19 mouse cellular contexts compared by ENCODE assay signal in the genomic region with DNA sequence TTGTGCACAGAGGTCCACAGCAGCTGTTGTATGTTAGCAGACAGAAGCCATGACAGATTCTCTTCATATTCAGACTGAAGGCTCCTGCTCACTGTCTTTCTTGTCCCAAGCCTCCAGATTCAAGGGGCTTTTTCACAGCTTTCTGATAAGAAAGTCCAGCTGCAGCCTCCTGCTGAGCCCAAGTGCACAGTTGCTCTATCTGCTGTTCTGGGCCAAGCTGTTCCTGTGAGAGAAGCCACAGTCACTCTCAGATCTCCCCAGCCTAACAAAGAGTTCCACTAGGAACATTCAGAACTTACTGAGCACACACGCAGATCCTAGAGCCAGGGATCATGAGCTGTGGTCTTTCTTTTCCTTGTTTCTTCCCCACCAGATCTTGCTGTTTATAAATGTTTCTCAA.
A peak's percentile ranks its signal among the peaks of the same experiment; 100 is the strongest.
DNase-seq lines count a peak whose midpoint lies in the region; ATAC-seq and TF ChIP-seq lines count a peak whose summit lies in the region.
"Had no signal": no experiment of that assay in that cellular context is flagged by ENCODE, and none has a peak within 500 bp of the region (broad histone marks: within the 10 kb centered on the region; RNA-seq: fewer than 3 reads in every experiment).

No protein-coding gene starts in this region.

- H3K9ac ChIP-seq in midbrain, embryonic 12.5 days (replicated peaks), result no peak overlapping the region
- H3K9ac ChIP-seq: embryonic facial prominence, embryonic 13.5 days; forebrain, embryonic 13.5 days; heart, embryonic 13.5 days; hindbrain, embryonic 13.5 days; intestine, embryonic 15.5 days had no signal

- WGBS in midbrain, embryonic 12.5 days, result 70% methylated on average over 1 of the region's 1 CpGs
- WGBS in midbrain, embryonic 10.5 days, result 84% methylated on average over 1 of the region's 1 CpGs

- no peak for TF ChIP-seq CTCF in layer of hippocampus, adult 2 months (conservative IDR thresholded peaks at IDR 0.05)

- H3K27me3 ChIP-seq in midbrain, embryonic 12.5 days, result no peaks in the 10 kb centered on the region
- H3K27me3 ChIP-seq in midbrain, embryonic 10.5 days (ENCODE audit: low read depth, poor library complexity, severe bottlenecking), result no peaks in the 10 kb centered on the region
- H3K27me3 ChIP-seq: embryonic facial prominence, embryonic 13.5 days; forebrain, embryonic 13.5 days; heart, embryonic 13.5 days; hindbrain, embryonic 13.5 days; intestine, embryonic 15.5 days had no signal

- peaks cover 78% of the 10 kb centered on the region for H3K36me3 ChIP-seq in midbrain, embryonic 12.5 days
- peaks cover 95% of the 10 kb centered on the region for H3K36me3 ChIP-seq in midbrain, embryonic 10.5 days
- H3K36me3 ChIP-seq: embryonic facial prominence, embryonic 13.5 days; heart, embryonic 13.5 days; intestine, embryonic 15.5 days had no signal

- no peak overlapping the region for H3K4me3 ChIP-seq in layer of hippocampus, adult 2 months
- H3K4me3 ChIP-seq in midbrain, embryonic 12.5 days, result no peak overlapping the region
- H3K4me3 ChIP-seq in midbrain, embryonic 10.5 days, result no peak overlapping the region
- H3K4me3 ChIP-seq: embryonic facial prominence, embryonic 13.5 days; forebrain, embryonic 13.5 days; gastrocnemius, adult 2 months; heart, embryonic 13.5 days; hindbrain, embryonic 13.5 days; intestine, embryonic 15.5 days had no signal

- H3K27ac ChIP-seq in layer of hippocampus, adult 2 months, result peak overlapping the region; percentile 86
- H3K27ac ChIP-seq in midbrain, embryonic 12.5 days (replicated peaks), result peak overlapping the region; percentile 46; the same call in 1 of the 2 replicates
- H3K27ac ChIP-seq in midbrain, embryonic 10.5 days (replicated peaks), result no peak overlapping the region
- H3K27ac ChIP-seq: embryonic facial prominence, embryonic 13.5 days; forebrain, embryonic 13.5 days; gastrocnemius, adult 2 months; heart, embryonic 13.5 days; hindbrain, embryonic 13.5 days; intestine, embryonic 15.5 days had no signal

- H3K9me3 ChIP-seq in midbrain, embryonic 12.5 days, result no peaks in the 10 kb centered on the region
- no peaks in the 10 kb centered on the region for H3K9me3 ChIP-seq in midbrain, embryonic 10.5 days (replicated peaks)
- H3K9me3 ChIP-seq: embryonic facial prominence, embryonic 13.5 days; forebrain, embryonic 13.5 days; heart, embryonic 13.5 days; hindbrain, embryonic 13.5 days; intestine, embryonic 15.5 days had no signal

- DNase-seq in heart, adult 11 months, result peak; percentile 96
- no peak for DNase-seq in heart, postnatal 36 days
- no peak for DNase-seq in layer of hippocampus, adult 2 months (ENCODE audit: low spot score in 2 of 2)
- no peak for DNase-seq in layer of hippocampus, adult 11-12 months (ENCODE audit: low spot score)
- DNase-seq in midbrain, embryonic 10.5 days (ENCODE audit: low spot score), result no peak
- DNase-seq in heart, postnatal 14 days, result peak; percentile 19 to 35
- DNase-seq in spleen, postnatal 36 days (ENCODE audit: low spot score in 2 of 2), result no peak
- DNase-seq: adrenal gland, postnatal 25 days; cerebellum, adult 18-20 months; cerebellum, adult 9-11 months; cerebellum, postnatal 36 days; gastrocnemius, adult 2 months; gastrocnemius, postnatal 25 days had no signal

- 0 out of 2 replicates have a peak, but pooled peaks cover 4% of the 10 kb centered on the region for H3K4me1 ChIP-seq in midbrain, embryonic 12.5 days
- peaks cover 3% of the 10 kb centered on the region; the same call in 1 of the 2 replicates for H3K4me1 ChIP-seq in midbrain, embryonic 10.5 days
- H3K4me1 ChIP-seq: embryonic facial prominence, embryonic 13.5 days; hindbrain, embryonic 13.5 days; intestine, embryonic 15.5 days had no signal

- H3K4me2 ChIP-seq in midbrain, embryonic 12.5 days (replicated peaks), result no peak overlapping the region
- H3K4me2 ChIP-seq: embryonic facial prominence, embryonic 13.5 days; forebrain, embryonic 13.5 days; heart, embryonic 13.5 days; hindbrain, embryonic 13.5 days; intestine, embryonic 15.5 days had no signal

- intact Hi-C loops in heart, postnatal 36 days (cut with DNase I), result no loop called here
- intact Hi-C loops in heart, postnatal 14 days (cut with DNase I), result no loop called here

- no peak for ATAC-seq in midbrain, embryonic 12.5 days (ENCODE audit: low FRiP score, low read depth)
- ATAC-seq: forebrain, embryonic 13.5 days; intestine, embryonic 15.5 days had no signal

Comparison
In these comparisons a context has a peak if more than half of its experiments do, and no peak if none do; other contexts are left out.
1. DNase-seq: peak in heart, adult 11 months (single experiment) and heart, postnatal 14 days (2 of 2); none in heart, postnatal 36 days (0 of 2), layer of hippocampus, adult 2 months (0 of 2), layer of hippocampus, adult 11-12 months (single experiment), midbrain, embryonic 10.5 days (single experiment) and spleen, postnatal 36 days (0 of 2).